Mouse (Mus musculus) heart, postnatal 0 days (tissue): ENCODE results near the gene D130043K22Rik.

ENCODE experiments used
- CTCF ChIP-seq: IDR thresholded peaks from 2 replicates; pipeline ENCODE4 v1.5.1; 2016; ENCODE audit warnings: antibody characterized with exemption, control low read depth, low read depth
- EP300 ChIP-seq: IDR thresholded peaks from 2 replicates; pipeline ENCODE4 v1.6.1; 2016; ENCODE audit warnings: antibody characterized with exemption, low read depth

- TF ChIP-seq CTCF (no peak), EP300 (no peak)
Measured at GRCm38 (mm10) chr13:24803196-24803595, 41.7 kb upstream of the D130043K22Rik start.
